Mouse (Mus musculus) liver, adult 2 months (tissue): Measurements from ENCODE around the gene Gadd45b. TPM values are rescaled to one million over a fixed set of nuclear protein-coding genes. Genes with fewer than 3 reads are reported as not detected.
A peak's percentile ranks its signal among the peaks of the same experiment; 100 is the strongest.

Experiments
- DNase-seq: peaks from one replicate; pipeline ENCODE4 v3.0.0-alpha.2; 2011; ENCODE audit warnings: low read depth, low spot score; ENCODE audit errors: extremely low read depth
- H3K27ac ChIP-seq: fragments of 200-500 bp; replicated peaks from 2 replicates; pipeline ENCODE4 v1.5.1; 2012; ENCODE audit warnings: low read depth, mild to moderate bottlenecking, control low read depth, inconsistent platforms, low read length; ENCODE audit not compliant: insufficient read depth
- H3K27me3 ChIP-seq: fragments of 200-500 bp; 2 replicates; pipeline ENCODE4 v1.6.1; 2012; ENCODE audit warnings: mild to moderate bottlenecking, moderate library complexity, low read length, inconsistent platforms; ENCODE audit not compliant: control insufficient read depth, insufficient read depth
- H3K36me3 ChIP-seq: fragments of 200-500 bp; 2 replicates; pipeline ENCODE4 v1.6.1; 2012; ENCODE audit warnings: low read length, inconsistent platforms; ENCODE audit not compliant: control insufficient read depth, insufficient read depth
- H3K4me1 ChIP-seq: fragments of 200-500 bp; 2 replicates; pipeline ENCODE4 v1.6.1; 2011; ENCODE audit warnings: low read length; ENCODE audit not compliant: control insufficient read depth, insufficient read depth
- H3K4me3 ChIP-seq: fragments of 200-500 bp; 2 replicates; pipeline ENCODE4 v1.5.1; 2011; ENCODE audit warnings: low read depth, mild to moderate bottlenecking, control low read depth, low read length, moderate library complexity; ENCODE audit not compliant: insufficient read depth
- H3K79me2 ChIP-seq: fragments of 200-500 bp; 2 replicates; pipeline ENCODE4 v1.6.1; 2012; ENCODE audit warnings: inconsistent platforms, mild to moderate bottlenecking, low read length, moderate library complexity; ENCODE audit not compliant: control insufficient read depth, insufficient read depth
- H3K9ac ChIP-seq: fragments of 200-500 bp; 2 replicates; pipeline ENCODE4 v1.6.1; 2012; ENCODE audit warnings: low read depth, mild to moderate bottlenecking, control low read depth, inconsistent platforms, low read length
- CTCF ChIP-seq: fragments of 200-500 bp; IDR thresholded peaks from 2 replicates; pipeline ENCODE4 v1.5.1; 2011; ENCODE audit warnings: low read depth, low read length, control low read depth
- POLR2A ChIP-seq: fragments of 200-500 bp; IDR thresholded peaks from 2 replicates; pipeline ENCODE4 v1.6.1; 2011; ENCODE audit warnings: low read length, control low read depth; ENCODE audit not compliant: insufficient read depth; ENCODE audit errors: extremely low read depth
- WGBS: fragments of 180-500 bp; shearing (Covaris S2); methylation state at CpG from one replicate; pipeline ENCODE4 v1.1.7; 2018; 5-methylcytosine and 5-hydroxymethylcytosine counted together
- polyA plus RNA-seq: library from polyadenylated mRNA; depleted of rRNA; stranded (reverse); fragments of >200 nt; gene quantifications from 2 replicates; pipeline ENCODE4 v1.2.3, GENCODE M21; 2012
- total RNA-seq: library from RNA; depleted of rRNA; stranded (reverse); fragments of >200 nt; gene quantifications from 2 replicates; pipeline ENCODE4 v1.2.3, GENCODE M21; 2014

Gene Gadd45b
- total and polyA plus RNA-seq, 2 experiments = 1.4 to 2.1 TPM

DNA sequence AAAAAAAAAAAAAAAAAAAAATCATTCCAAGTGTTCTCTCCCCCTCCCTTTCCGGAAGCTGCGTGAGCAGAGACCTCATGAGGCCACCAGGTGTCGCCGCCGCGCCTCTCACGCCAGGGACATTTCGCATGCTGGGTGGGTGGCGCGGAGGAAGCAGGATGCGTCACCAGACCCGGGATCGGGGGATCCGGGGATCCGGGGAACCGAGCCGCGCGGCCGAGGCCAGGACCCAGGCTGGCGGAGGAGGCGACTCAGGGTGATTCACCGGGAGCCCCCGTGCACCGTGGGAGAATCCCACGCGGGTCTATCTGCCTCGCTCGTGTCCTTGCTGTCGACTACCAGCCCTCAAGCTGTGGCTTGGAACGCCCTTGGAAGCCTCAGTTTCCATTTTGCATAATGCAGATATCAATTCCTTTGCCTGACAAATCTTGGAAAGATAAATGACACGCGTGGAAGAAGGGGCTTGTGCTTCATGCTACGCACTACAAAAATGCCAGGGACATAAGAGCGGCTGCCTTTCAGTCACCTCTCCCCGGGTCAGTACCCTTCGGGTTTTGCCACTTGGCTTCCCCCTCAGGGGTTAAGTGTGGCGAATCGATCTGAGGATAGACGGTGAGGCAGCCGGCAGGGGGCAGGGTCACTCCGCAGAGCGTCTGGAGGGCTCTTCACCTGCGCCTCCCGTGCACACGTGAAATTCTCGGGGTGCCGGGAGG lies 1.1 kb upstream of the Gadd45b start:
- Histone ChIP-seq H3K4me3 (peak overlapping the region; percentile 52), H3K9ac (peak overlapping the region; percentile 49), H3K36me3 (no peaks in the 10 kb centered on the region), H3K27me3 (no peaks in the 10 kb centered on the region; the same call in 1 of the 2 replicates), H3K4me1 (peaks cover 21% of the 10 kb centered on the region), H3K79me2 (no peaks in the 10 kb centered on the region), H3K27ac (0 out of 2 replicates have a peak overlapping the region, but pooled peaks have one; percentile 52)
- TF ChIP-seq POLR2A (no peak), CTCF (peak; percentile 90)
- WGBS = under 1% methylated on average over 48 of the region's 48 CpGs
- DNase-seq = peak; percentile 65

DNA sequence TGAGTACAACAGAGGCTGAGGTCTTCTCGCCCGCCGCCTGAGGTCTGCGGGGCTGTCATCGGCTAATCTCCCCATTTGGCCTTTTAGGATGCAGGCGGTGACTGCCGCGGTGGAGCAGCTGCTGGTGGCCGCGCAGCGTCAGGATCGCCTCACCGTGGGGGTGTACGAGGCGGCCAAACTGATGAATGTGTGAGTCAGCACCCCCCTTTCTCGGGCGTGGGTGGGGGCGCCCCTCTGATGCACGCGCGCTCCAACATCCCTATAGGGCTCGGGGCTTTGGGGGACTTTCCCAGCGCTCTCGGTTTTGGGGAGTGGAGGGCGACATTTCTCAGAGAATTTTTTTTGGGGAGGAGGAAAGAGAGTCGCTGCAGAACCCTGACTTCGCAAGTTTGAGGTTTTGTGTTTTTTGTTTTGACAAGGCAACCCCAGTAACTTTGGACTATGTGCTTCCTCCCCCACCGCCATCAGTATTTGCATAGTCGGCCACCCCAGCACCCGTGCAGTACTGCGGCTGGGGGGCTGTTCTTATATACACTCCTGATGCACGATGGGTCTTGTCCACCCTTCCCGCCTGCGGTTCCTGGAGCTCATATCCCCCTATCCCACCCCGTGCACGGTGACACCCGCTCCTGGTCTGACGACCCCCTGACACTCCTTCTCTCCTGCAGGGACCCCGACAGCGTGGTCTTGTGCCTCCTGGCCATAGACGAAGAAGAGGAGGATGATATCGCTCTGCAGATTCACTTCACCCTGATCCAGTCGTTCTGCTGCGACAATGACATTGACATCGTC lies 684 bp downstream of the Gadd45b start:
- Histone ChIP-seq H3K27me3 (no peaks in the 10 kb centered on the region; the same call in 1 of the 2 replicates), H3K4me1 (peaks cover 22% of the 10 kb centered on the region), H3K36me3 (no peaks in the 10 kb centered on the region), H3K79me2 (no peaks in the 10 kb centered on the region), H3K9ac (peak overlapping the region; percentile 44), H3K4me3 (peak overlapping the region; percentile 56), H3K27ac (no peak overlapping the region)
- no peak for TF ChIP-seq POLR2A
- no peak for TF ChIP-seq CTCF
- WGBS = 2% methylated on average over 45 of the region's 45 CpGs
- no peak for DNase-seq

DNA sequence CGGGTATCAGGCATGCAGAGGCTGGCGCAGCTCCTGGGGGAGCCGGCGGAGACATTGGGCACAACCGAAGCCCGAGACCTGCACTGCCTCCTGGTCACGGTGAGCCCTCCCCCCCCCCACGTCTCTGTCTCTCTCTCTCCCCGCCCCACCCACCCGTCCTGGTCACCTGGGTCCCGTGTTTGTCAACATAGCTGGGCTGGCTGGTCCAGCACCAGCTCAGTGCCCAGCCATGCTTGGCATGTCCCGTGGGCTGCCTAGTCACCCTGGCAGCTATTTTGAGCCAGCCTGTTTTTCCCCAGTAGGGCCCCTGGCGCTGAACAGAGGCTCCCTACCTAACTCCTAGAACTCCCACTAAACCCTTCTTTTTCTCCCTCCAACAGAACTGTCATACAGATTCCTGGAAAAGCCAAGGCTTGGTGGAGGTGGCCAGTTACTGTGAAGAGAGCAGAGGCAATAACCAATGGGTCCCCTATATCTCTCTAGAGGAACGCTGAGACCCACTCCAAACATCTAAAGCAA lies 1.3 kb downstream of the Gadd45b start:
- Histone ChIP-seq H3K27ac (no peak overlapping the region), H3K4me3 (peak overlapping the region; percentile 56; the same call in 1 of the 2 replicates), H3K4me1 (peaks cover 22% of the 10 kb centered on the region), H3K27me3 (no peaks in the 10 kb centered on the region; the same call in 1 of the 2 replicates), H3K79me2 (no peaks in the 10 kb centered on the region), H3K9ac (no peak overlapping the region; the same call in 1 of the 2 replicates), H3K36me3 (no peaks in the 10 kb centered on the region)
- TF ChIP-seq CTCF = no peak
- no peak for TF ChIP-seq POLR2A
- DNase-seq = peak; percentile 55
- WGBS = 17% methylated on average over 14 of the region's 14 CpGs

DNA sequence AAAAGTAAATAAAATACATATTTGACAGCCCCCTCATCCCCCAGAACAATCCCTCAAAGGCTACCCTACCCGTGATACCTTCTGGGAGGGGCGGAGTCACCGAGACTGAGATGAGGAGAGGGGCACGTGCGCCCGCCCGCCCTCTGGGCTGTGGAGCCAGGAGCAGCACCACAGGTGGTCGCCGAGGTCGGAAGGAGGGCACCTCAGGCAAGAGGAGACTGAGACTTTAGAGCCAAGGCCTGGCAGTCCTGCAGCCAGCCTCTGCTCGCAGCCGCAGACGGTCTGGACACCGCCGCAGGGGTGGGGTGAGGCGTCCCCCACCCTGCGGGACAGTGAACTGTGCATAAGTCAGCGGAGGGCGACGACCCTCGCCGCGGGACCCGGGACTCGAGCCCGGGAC lies 1.8 kb downstream of the Gadd45b start:
- TF ChIP-seq POLR2A = no peak
- no peak for TF ChIP-seq CTCF
- WGBS = 42% methylated on average over 26 of the region's 26 CpGs
- no peak overlapping the region for H3K9ac ChIP-seq
- H3K4me3 ChIP-seq = no peak overlapping the region
- no peaks in the 10 kb centered on the region for H3K79me2 ChIP-seq
- no peaks in the 10 kb centered on the region for H3K36me3 ChIP-seq
- DNase-seq = no peak
- no peak overlapping the region for H3K27ac ChIP-seq
- H3K4me1 ChIP-seq = peaks cover 22% of the 10 kb centered on the region
- no peaks in the 10 kb centered on the region; the same call in 1 of the 2 replicates for H3K27me3 ChIP-seq

DNA sequence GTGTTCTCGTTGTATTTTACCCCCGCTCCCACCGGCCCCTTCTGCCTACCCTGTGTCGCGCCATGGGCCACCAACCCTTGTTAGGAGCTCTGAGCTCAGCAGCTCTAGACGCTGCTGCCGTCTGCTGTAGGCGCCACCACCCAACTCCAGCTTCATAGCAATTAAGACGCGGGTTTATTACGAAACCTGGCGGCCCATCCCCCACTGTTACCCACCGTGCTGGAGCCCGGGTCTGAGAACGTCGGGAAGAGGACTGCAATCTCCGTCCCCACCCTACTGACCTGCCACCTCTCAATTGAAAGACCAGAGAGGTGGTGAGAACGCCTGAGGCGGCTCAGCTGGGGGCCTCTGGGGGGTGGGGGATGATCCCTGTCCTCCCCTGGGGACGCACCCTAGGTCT lies 2.3 kb downstream of the Gadd45b start:
- no peaks in the 10 kb centered on the region; the same call in 1 of the 2 replicates for H3K27me3 ChIP-seq

More for the DNA sequence above, 2.3 kb downstream of the Gadd45b start:
- 0 out of 2 replicates have a peak, but pooled peaks have one; percentile 10 for TF ChIP-seq POLR2A
- no peak for TF ChIP-seq CTCF
- 16% methylated on average over 20 of the region's 20 CpGs for WGBS
- no peak for DNase-seq
- no peak overlapping the region for H3K9ac ChIP-seq
- no peak overlapping the region; the same call in 1 of the 2 replicates for H3K4me3 ChIP-seq
- no peaks in the 10 kb centered on the region for H3K79me2 ChIP-seq
- H3K36me3 ChIP-seq = no peaks in the 10 kb centered on the region
- peaks cover 22% of the 10 kb centered on the region for H3K4me1 ChIP-seq
- no peak overlapping the region for H3K27ac ChIP-seq
